Mouse (Mus musculus) MEL (cell line): ENCODE results near the gene Rnf213. TPM values are rescaled to one million over a fixed set of nuclear protein-coding genes. Genes with fewer than 3 reads are reported as not detected.

Experiments used
- DNase-seq: peaks from one replicate; pipeline ENCODE4 v3.0.0; 2011; ENCODE audit warnings: low read depth, low spot score
- H3K27ac ChIP-seq: 2 replicates; pipeline ENCODE4 v1.5.1; 2012; ENCODE audit warnings: low read depth, mild to moderate bottlenecking, control low read depth, low read length, moderate library complexity; ENCODE audit not compliant: control insufficient read depth
- H3K27me3 ChIP-seq, 2 experiments: fragments of 150-350 bp in 1 of 2; sonication (generic) in 1 of 2; 2 replicates each; pipeline ENCODE4 v1.6.1; 2012; ENCODE audit warnings: low read length in 2 of 2, mild to moderate bottlenecking in 2 of 2, improper control_type of control experiment in 1 of 2, moderate library complexity in 1 of 2; ENCODE audit not compliant: insufficient read depth in 2 of 2, control insufficient read depth in 1 of 2
- H3K36me3 ChIP-seq, 2 experiments: 2 replicates each; pipeline ENCODE4 v1.6.1; 2012 to 2014; ENCODE audit warnings: low read length in 2 of 2, improper control_type of control experiment in 1 of 2, inconsistent platforms in 1 of 2, mild to moderate bottlenecking in 1 of 2; ENCODE audit not compliant: insufficient read depth in 2 of 2, control insufficient read depth in 1 of 2
- H3K4me1 ChIP-seq, 2 experiments: fragments of 150-350 bp in 1 of 2; sonication (generic) in 1 of 2; 2 replicates each; pipeline ENCODE4 v1.6.1; 2012; ENCODE audit warnings: low read length in 2 of 2, improper control_type of control experiment in 1 of 2, mild to moderate bottlenecking in 1 of 2; ENCODE audit not compliant: insufficient read depth in 2 of 2, control insufficient read depth in 1 of 2
- H3K4me3 ChIP-seq, 2 experiments: fragments of 150-350 bp in 1 of 2; sonication (generic) in 1 of 2; 2 replicates each; pipeline ENCODE4 v1.5.1; 2012; ENCODE audit warnings: low read depth in 2 of 2, low read length in 2 of 2, mild to moderate bottlenecking in 2 of 2, moderate library complexity in 2 of 2, control low read depth in 1 of 2, improper control_type of control experiment in 1 of 2; ENCODE audit not compliant: control insufficient read depth in 1 of 2, insufficient read depth in 1 of 2
- H3K79me2 ChIP-seq: 2 replicates; pipeline ENCODE4 v1.6.1; 2012; ENCODE audit warnings: mild to moderate bottlenecking, low read length, moderate library complexity; ENCODE audit not compliant: control insufficient read depth, poor library complexity, insufficient read depth
- H3K9ac ChIP-seq: 2 replicates; pipeline ENCODE4 v1.6.1; 2012; ENCODE audit warnings: low read depth, mild to moderate bottlenecking, control low read depth, low read length, moderate library complexity; ENCODE audit not compliant: control insufficient read depth, poor library complexity, severe bottlenecking
- H3K9me3 ChIP-seq: fragments of 150-350 bp; sonication (generic); replicated peaks from 2 replicates; pipeline ENCODE4 v1.6.1; 2012; ENCODE audit warnings: mild to moderate bottlenecking, low read length, improper control_type of control experiment, moderate library complexity; ENCODE audit not compliant: insufficient read depth
- BHLHE40 ChIP-seq: IDR thresholded peaks from 2 replicates; pipeline ENCODE4 v1.6.1; 2012; ENCODE audit warnings: low read depth, mild to moderate bottlenecking, inconsistent platforms, low read length, improper control_type of control experiment, borderline replicate concordance
- CHD2 ChIP-seq: IDR thresholded peaks from 2 replicates; pipeline ENCODE4 v1.6.1; 2011; ENCODE audit warnings: low read length, improper control_type of control experiment
- ELF1 ChIP-seq: IDR thresholded peaks from 2 replicates; pipeline ENCODE4 v1.6.1; 2014; ENCODE audit warnings: low read depth, mild to moderate bottlenecking, inconsistent platforms, low read length, improper control_type of control experiment, moderate library complexity
- EP300 ChIP-seq, 2 experiments: IDR thresholded peaks; 2 replicates each; pipeline ENCODE4 v1.6.1; 2011; ENCODE audit warnings: improper control_type of control experiment in 2 of 2, low read length in 2 of 2, low read depth in 1 of 2, mild to moderate bottlenecking in 1 of 2
- HCFC1 ChIP-seq: IDR thresholded peaks from 2 replicates; pipeline ENCODE4 v1.6.1; 2012; ENCODE audit warnings: low read depth, mild to moderate bottlenecking, inconsistent platforms, low read length, improper control_type of control experiment, moderate library complexity
- MAX ChIP-seq: IDR thresholded peaks from 2 replicates; pipeline ENCODE4 v1.6.1; 2011; ENCODE audit warnings: low read length, improper control_type of control experiment
- MAZ ChIP-seq: IDR thresholded peaks from 2 replicates; pipeline ENCODE4 v1.6.1; 2012; ENCODE audit warnings: low read depth, mild to moderate bottlenecking, inconsistent platforms, low read length, improper control_type of control experiment
- MEF2A ChIP-seq: IDR thresholded peaks from 2 replicates; pipeline ENCODE4 v1.6.1; 2014; ENCODE audit warnings: low read depth, mild to moderate bottlenecking, inconsistent platforms, low read length, improper control_type of control experiment; ENCODE audit not compliant: poor library complexity, insufficient replicate concordance, severe bottlenecking; ENCODE audit errors: extremely low read depth
- MXI1 ChIP-seq: IDR thresholded peaks from 2 replicates; pipeline ENCODE4 v1.6.1; 2011; ENCODE audit warnings: mild to moderate bottlenecking, low read depth, low read length, improper control_type of control experiment
- MYB ChIP-seq: IDR thresholded peaks from 2 replicates; pipeline ENCODE4 v1.6.1; 2011; ENCODE audit warnings: mild to moderate bottlenecking, low read depth, low read length, improper control_type of control experiment
- MYC ChIP-seq: IDR thresholded peaks from 2 replicates; pipeline ENCODE4 v1.6.1; 2011; ENCODE audit warnings: low read depth, mild to moderate bottlenecking, low read length, improper control_type of control experiment, moderate library complexity
- NELFE ChIP-seq: IDR thresholded peaks from 2 replicates; pipeline ENCODE4 v1.6.1; 2011; ENCODE audit warnings: low read depth, low read length, improper control_type of control experiment
- NRF1 ChIP-seq: IDR thresholded peaks from 2 replicates; pipeline ENCODE4 v1.6.1; 2014; ENCODE audit warnings: low read depth, mild to moderate bottlenecking, inconsistent platforms, low read length, improper control_type of control experiment, moderate library complexity; ENCODE audit not compliant: poor library complexity, insufficient read depth, severe bottlenecking
- POLR2AphosphoS2 ChIP-seq: IDR thresholded peaks from 2 replicates; pipeline ENCODE4 v1.6.1; 2011; ENCODE audit warnings: low read length, improper control_type of control experiment
- POLR2AphosphoS5 ChIP-seq: IDR thresholded peaks from 2 replicates; pipeline ENCODE4 v1.6.1; 2012; ENCODE audit warnings: low read depth, borderline replicate concordance, mild to moderate bottlenecking, inconsistent platforms, low read length, moderate library complexity, mixed read lengths
- RCOR1 ChIP-seq: IDR thresholded peaks from 2 replicates; pipeline ENCODE4 v1.6.1; 2012; ENCODE audit warnings: low read depth, mild to moderate bottlenecking, inconsistent platforms, low read length, improper control_type of control experiment
- SMC3 ChIP-seq: IDR thresholded peaks from 2 replicates; pipeline ENCODE4 v1.6.1; 2011; ENCODE audit warnings: low read depth, low read length, improper control_type of control experiment
- TAL1 ChIP-seq: IDR thresholded peaks from 2 replicates; pipeline ENCODE4 v1.6.1; 2012; ENCODE audit warnings: mild to moderate bottlenecking, inconsistent platforms, low read length, moderate library complexity, mixed read lengths
- UBTF ChIP-seq: IDR thresholded peaks from 2 replicates; pipeline ENCODE4 v1.6.1; 2012; ENCODE audit warnings: low read depth, mild to moderate bottlenecking, inconsistent platforms, low read length, improper control_type of control experiment, moderate library complexity, borderline replicate concordance; ENCODE audit not compliant: insufficient read depth
- USF1 ChIP-seq: IDR thresholded peaks from 2 replicates; pipeline ENCODE4 v1.6.1; 2014; ENCODE audit warnings: low read depth, mild to moderate bottlenecking, inconsistent platforms, low read length, improper control_type of control experiment, moderate library complexity
- ZKSCAN1 ChIP-seq: IDR thresholded peaks from 2 replicates; pipeline ENCODE4 v1.6.1; 2012; ENCODE audit warnings: low read depth, mild to moderate bottlenecking, inconsistent platforms, low read length, improper control_type of control experiment, moderate library complexity
- ZMIZ1 ChIP-seq: IDR thresholded peaks from 2 replicates; pipeline ENCODE4 v1.6.1; 2012; ENCODE audit warnings: low read depth, mild to moderate bottlenecking, inconsistent platforms, low read length, improper control_type of control experiment, moderate library complexity
- ZNF384 ChIP-seq: IDR thresholded peaks from 2 replicates; pipeline ENCODE4 v1.6.1; 2012; ENCODE audit warnings: low read depth, mild to moderate bottlenecking, inconsistent platforms, low read length, improper control_type of control experiment
- polyA plus RNA-seq, 2 experiments: library from polyadenylated mRNA; stranded (reverse) in 1 of 2; unstranded in 1 of 2; fragments of >175 nt in 1 of 2; fragments of >200 nt in 1 of 2; gene quantifications; 2 replicates each; pipeline versions ENCODE4 v1.2.1 to v1.2.4; 2012; ENCODE audit warnings: low replicate concordance in 2 of 2, low read depth in 1 of 2; ENCODE audit not compliant: insufficient read length in 2 of 2, insufficient read depth in 1 of 2, missing spikeins in 1 of 2
- total RNA-seq: library from RNA; depleted of rRNA; stranded (reverse); fragments of 300-350 nt; gene quantifications from 2 replicates; pipeline ENCODE4 v1.2.3, GENCODE M21; 2012

The Rnf213 gene
- total and polyA plus RNA-seq, 3 experiments = 10.7 to 11.6 TPM; not detected in 1

DNA sequence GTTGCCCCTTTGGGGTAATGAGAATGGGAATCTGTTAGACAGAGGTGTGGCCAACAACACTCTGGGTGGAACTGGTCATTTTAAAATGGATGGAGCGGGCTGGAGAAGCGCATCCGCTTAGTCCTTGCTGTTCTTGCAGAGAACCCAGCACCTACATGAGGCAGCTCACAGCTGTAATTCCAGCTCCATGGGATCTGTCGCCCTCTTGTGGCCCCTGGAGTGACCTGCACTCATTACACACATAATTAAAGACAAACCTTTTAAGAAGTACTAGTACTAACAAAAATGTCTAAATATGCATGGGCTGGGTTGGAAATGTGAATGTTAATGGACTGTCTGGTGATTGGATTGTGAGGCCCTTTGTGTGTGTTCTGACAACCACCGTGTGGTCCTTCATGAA lies 11.7 kb downstream of the Rnf213 start (continued):
- no peak for TF ChIP-seq MYB
- peak; percentile 56; the same call in 1 of the 2 replicates for TF ChIP-seq MYC
- no peak for TF ChIP-seq ZMIZ1
- 0 out of 2 replicates have a peak, but pooled peaks have one; percentile 36 for TF ChIP-seq BHLHE40
- no peak for TF ChIP-seq MAZ
- no peak for TF ChIP-seq USF1
- no peak for TF ChIP-seq RCOR1
- TF ChIP-seq CHD2 = no peak
- no peak for TF ChIP-seq MXI1
- peak; percentile 96 for TF ChIP-seq SMC3
- TF ChIP-seq UBTF = no peak
- TF ChIP-seq MAX = no peak
- TF ChIP-seq MEF2A = no peak
- TF ChIP-seq HCFC1 = 0 out of 2 replicates have a peak, but pooled peaks have one; percentile 40
- TF ChIP-seq POLR2AphosphoS5 = no peak
- no peak for TF ChIP-seq ZNF384
- no peak for TF ChIP-seq ELF1
- no peak for TF ChIP-seq TAL1
- no peak for TF ChIP-seq NRF1
- no peak for TF ChIP-seq POLR2AphosphoS2

DNA sequence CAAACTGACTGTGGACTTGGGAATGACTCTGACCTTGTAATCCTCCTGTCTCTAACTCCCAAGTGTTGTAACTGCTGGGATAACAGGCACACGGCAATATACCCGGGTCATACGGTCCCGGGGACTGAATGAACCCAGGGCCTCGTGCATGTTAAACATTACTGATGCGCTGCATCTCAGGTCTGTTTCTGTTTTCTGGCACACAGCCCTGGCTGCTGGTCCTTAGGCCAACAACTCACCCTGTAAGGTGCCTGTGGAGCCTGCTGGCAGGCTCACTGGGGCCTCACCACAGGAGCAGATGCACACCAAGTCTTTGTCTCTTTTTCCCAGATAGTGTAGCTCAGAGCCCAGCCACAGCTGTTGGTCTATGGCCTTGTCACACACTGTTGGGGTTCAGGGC lies 14.5 kb downstream of the Rnf213 start:
- Histone ChIP-seq H3K9ac (no peak overlapping the region), H3K4me1 (no peaks in the 10 kb centered on the region), H3K27me3 (no peaks in the 10 kb centered on the region), H3K4me3 (no peak overlapping the region), H3K9me3 (no peaks in the 10 kb centered on the region), H3K36me3 (no peaks in the 10 kb centered on the region; a peak in 1 of 4 replicates), H3K79me2 (no peaks in the 10 kb centered on the region), H3K27ac (no peak overlapping the region)
- TF ChIP-seq NELFE (no peak), EP300 (IDR thresholded peaks at IDR 0.05; ENCODE audit: low read depth in 1 of 2, low read length in 2 of 2) (no peak), MYB (no peak), ZKSCAN1 (no peak), HCFC1 (no peak)
- no peak for DNase-seq
